Mouse (Mus musculus) liver, adult 10 weeks (tissue): ENCODE measurements around the gene Mrgprb1. TPM values are rescaled to one million over a fixed set of nuclear protein-coding genes. Genes with fewer than 3 reads are reported as not detected.

Source experiments
- polyA plus RNA-seq: library from polyadenylated mRNA; stranded (reverse); fragments of 350-450 nt; fragmentation: Illumina TruSeq; extraction: RNeasy Lipid Tissue Mini Kit (QIAGEN cat#74804); gene quantifications from one replicate; pipeline ENCODE4 v1.2.3, GENCODE M21; 2014; ENCODE audit warnings: low read depth, low replicate concordance

The Mrgprb1 gene
- polyA plus RNA-seq: not detected

GRCm38 (mm10) chr7:48456242-48456641, at the start of gene Mrgprb1:
Gene Mrgprb1, minus strand, starts transcription at chr7:48456342.

GRCm38 (mm10) chr7:48499221-48499620, 43.1 kb upstream of the Mrgprb1 start, which contains the start of gene Mrgprx2:
Gene Mrgprx2, minus strand, starts transcription at chr7:48499321.

Other genes with a start within 250 kb of the Mrgprb1 start
- not detected for gene Mrgprb8, start 67.8 kb downstream of the Mrgprb1 start, polyA plus RNA-seq
- gene Mrgprx2, start 43.0 kb upstream of the Mrgprb1 start, polyA plus RNA-seq: not detected
- not detected for gene Mrgprb2, start 101.7 kb upstream of the Mrgprb1 start, polyA plus RNA-seq
- gene Mrgprb3, start 187.5 kb upstream of the Mrgprb1 start, polyA plus RNA-seq: not detected